Mouse (Mus musculus) CD4-positive, CD25-positive, alpha-beta regulatory T cell, adult 2 months (primary cell): Measurements from ENCODE around the gene Rilpl1.
"Not testable (repeated sequence)": the region's sequence is repeated elsewhere in the genome, so short reads cannot be mapped to it uniquely, and the experiment has no call there.

ENCODE experiments used
- DNase-seq: peaks from one replicate; pipeline ENCODE4 v3.0.0-alpha.2; 2012; ENCODE audit warnings: low read depth, low spot score

The Rilpl1 gene

GRCm38 (mm10) chr5:124530655-124531582 is at the start of gene Rilpl1:
Gene Rilpl1, minus strand, starts transcription at chr5:124531391.
- peak; percentile 79 for DNase-seq

DNA sequence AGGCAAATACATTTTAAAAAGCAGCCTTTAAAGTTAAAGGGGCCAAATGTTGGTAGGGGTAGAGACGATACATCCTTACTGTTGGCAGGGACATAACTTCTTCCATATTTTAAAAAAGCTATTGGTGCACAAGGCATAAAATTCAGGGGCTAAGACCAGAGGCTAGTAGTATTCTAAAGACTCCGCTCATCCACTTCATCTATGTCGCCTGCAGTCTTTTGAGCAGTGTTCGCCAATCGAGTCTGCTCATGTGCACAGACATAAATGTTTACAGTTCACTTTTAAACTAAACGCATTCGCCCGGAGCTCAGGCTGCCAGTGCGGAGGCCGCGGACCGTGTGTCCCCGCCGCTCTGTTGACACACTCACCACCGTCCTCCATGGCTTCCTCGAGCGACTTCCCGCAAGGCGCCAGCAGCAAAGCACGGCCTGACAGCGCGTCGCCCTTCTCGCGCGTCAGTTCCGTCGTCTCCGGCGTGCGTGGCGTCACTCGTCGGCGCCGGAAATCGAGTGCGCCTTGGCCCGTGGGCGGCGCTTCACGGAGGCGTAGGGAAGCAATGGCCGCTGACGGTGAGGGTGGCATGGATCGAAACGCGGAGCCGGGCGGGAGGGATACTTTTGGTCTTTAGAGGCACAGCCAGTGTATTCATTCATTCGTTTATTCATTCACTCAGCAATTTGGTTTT is 47.6 kb upstream of the Rilpl1 start, which contains the start of the genes Eif2b1 and Gtf2h3:
Gene Eif2b1 (minus strand): TSS at position 499 of the 685 bp plus-strand sequence.
Gene Gtf2h3 (plus strand): TSS at position 508 of the 685 bp plus-strand sequence.
- DNase-seq = peak; percentile 98

GRCm38 (mm10) chr5:124575467-124575866 is 44.3 kb upstream of the Rilpl1 start:
- no peak for DNase-seq

GRCm38 (mm10) chr5:124571068-124571467 is 39.9 kb upstream of the Rilpl1 start:
- no peak for DNase-seq

- DNase-seq = peak; percentile 45
These were observed 24.0 kb upstream of the Rilpl1 start for GRCm38 (mm10) chr5:124555145-124555544.

DNA sequence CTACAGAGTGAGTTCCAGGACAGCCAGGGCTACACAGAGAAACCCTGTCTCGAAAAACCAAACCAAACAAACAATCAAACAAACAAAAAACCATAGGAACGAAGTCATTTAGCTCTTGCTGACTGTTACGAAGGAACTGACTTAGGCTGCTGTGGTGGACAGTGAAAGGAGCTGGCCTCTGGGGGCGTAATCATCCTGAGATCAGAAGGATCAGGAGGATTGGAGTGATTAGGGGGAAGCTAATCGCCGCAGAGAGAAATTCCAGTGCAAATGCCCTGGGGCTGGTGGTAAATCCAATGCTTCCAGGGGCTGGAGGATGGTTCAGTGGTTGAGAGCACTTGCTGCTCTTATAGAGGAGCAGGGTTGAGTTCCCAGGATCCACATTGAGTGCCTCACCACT is 22.4 kb upstream of the Rilpl1 start:
- DNase-seq = no peak

DNA sequence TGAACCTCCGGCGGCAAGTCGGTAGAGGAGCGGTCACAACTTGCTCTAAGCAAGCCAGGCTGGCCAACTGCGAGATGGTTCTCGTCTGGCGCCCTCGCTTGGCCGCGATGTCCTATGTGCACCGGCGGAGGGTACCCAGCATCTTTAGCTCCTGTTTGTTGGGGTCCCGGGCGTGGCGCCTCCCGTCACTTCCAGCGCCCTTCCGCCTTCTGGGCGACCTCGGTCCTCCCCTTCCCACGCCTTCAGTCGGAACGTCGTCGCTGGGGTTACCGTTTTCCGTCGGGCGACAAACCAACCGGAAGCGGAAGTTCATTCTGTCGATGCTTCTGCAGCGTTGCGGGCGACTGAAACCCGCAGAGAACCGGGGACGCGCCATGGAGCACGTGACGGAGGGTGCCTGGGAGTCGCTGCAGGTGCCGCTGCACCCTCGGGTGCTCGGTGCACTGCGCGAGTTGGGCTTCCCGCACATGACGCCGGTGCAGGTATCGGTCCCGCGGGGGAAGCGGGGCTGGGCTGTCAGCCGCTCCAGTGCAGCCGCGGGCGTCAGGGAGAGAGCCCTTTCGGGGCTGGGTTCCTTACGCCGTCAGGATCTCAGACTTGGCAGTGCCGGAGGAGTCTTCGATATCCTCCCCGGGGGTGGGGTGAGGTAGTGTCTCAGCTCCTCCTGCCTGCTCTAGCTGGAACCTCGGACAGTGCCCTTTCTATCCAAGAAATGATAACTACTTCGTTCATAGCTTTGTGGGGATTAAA is 21.5 kb upstream of the Rilpl1 start, which contains the start of gene Ddx55:
Gene Ddx55 (plus strand): TSS at position 307 of the 750 bp plus-strand sequence.
- peak; percentile 96 for DNase-seq

GRCm38 (mm10) chr5:124552094-124552472 is 20.9 kb upstream of the Rilpl1 start:
- no peak for DNase-seq

DNA sequence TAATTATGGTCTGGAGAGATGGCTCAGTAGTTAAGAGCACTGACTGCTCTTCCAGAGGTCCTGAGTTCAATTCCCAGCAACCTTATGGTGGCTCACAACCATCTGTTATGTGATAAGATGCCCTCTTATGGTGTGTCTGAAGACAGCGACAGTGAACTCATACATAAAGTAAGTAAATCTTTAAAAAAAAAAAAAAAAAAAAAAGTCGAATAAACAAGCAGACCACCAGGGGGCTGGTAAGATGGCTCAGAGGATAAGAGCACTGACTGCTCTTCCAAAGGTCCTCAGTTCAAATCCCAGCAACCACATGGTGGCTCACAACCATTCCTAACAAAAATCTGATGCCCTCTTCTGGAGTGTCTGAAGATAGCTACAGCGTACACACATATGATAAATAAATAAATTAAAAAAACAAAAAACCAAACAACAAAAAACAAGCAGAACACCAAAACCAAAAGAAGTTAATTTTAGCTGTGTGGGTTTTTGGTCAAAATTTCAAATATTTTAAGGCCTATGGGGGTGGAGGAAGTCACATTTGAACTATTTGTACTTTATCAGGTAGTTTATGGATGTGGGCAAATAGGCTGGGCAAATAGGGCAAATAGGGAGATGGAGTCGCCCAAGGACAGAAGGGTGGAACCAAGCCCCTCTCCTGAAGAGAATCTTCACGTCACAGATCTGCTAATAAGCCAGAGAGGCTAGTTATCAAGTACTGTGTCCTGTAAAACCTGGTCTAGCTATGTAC is 20.3 kb upstream of the Rilpl1 start:
- peak; percentile 46 for DNase-seq

DNA sequence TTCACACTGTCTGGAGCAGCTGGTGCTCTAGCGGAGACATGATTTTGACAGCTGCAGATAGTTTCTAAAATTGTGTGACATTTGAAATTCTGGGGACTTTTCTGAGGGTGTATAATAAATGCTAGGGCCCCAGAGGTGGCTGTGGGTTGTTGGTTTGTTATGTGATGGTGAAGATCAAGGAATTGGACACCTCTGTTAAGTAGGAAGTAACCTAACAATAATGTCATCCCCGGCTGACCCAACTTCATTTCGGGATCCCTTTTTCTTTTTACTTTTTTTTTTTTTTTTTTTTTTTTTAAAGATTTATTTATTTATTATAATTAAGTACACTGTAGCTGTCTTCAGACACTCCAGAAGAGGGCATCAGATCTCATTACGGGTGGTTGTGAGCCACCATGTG is 19.5 kb upstream of the Rilpl1 start:
- not testable (repeated sequence) for DNase-seq

GRCm38 (mm10) chr5:124541602-124541973 is 10.4 kb upstream of the Rilpl1 start:
- no peak for DNase-seq

GRCm38 (mm10) chr5:124540905-124541601 is 9.9 kb upstream of the Rilpl1 start:
- DNase-seq = peak; percentile 72

GRCm38 (mm10) chr5:124540383-124540786 is 9.2 kb upstream of the Rilpl1 start, which contains the start of gene Tmed2:
Gene Tmed2, plus strand, starts transcription at chr5:124540695.
- DNase-seq = peak; percentile 97

DNA sequence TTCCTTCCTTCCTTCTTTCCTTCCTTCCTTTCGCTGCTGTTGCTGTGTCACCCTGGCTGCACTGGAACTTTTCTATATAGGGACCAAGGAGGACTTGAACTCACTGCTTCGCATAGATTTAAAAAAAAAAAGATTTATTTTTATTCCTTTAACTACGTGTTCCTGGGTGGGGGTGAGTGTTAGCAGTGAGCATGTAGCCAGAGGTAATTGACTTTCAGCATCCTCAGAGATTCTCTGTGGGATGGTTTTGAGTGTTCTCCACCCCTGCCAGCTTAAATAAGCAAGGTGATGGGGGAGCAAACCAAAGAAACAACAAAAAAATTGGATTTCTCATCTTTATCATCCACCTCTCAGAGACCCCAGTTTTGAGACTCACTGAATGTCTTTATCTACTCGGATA is 8.7 kb upstream of the Rilpl1 start:
- no peak for DNase-seq

GRCm38 (mm10) chr5:124538813-124539792 is 7.9 kb upstream of the Rilpl1 start:
- DNase-seq = peak; percentile 88

DNA sequence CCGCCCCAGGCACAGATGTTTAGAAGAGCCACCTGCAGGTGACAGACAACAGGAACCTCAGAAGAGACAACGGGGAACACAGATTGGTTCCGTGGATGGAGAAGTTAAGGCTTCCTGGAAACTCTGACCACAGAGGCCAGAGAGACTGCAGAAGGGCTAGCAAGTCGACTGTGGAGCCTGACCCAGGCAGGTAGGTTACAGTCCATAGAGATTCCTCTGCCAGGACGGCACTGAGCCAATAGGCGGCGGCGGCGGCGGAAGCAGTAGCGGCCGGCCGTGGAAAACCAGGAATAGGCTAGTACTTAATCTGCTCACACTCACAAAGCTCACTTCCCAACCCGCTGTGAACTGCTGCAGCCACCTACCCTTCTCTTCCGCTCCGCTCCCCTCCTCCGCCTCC is 5.6 kb upstream of the Rilpl1 start:
- DNase-seq = peak; percentile 27

GRCm38 (mm10) chr5:124535016-124535415 is 3.8 kb upstream of the Rilpl1 start:
- DNase-seq = no peak

- peak; percentile 21 for DNase-seq
These were observed 1.3 kb upstream of the Rilpl1 start for GRCm38 (mm10) chr5:124532451-124532850.

GRCm38 (mm10) chr5:124531583-124531930 is 366 bp upstream of the Rilpl1 start:
- DNase-seq = no peak
